Mouse (Mus musculus): ENCODE measurements around the gene Cxcr5. TPM values are rescaled to one million over a fixed set of nuclear protein-coding genes. Genes with fewer than 3 reads are reported as not detected.

Cxcr5 gene
- polyA plus RNA-seq, 1 experiment: not detected

DNA sequence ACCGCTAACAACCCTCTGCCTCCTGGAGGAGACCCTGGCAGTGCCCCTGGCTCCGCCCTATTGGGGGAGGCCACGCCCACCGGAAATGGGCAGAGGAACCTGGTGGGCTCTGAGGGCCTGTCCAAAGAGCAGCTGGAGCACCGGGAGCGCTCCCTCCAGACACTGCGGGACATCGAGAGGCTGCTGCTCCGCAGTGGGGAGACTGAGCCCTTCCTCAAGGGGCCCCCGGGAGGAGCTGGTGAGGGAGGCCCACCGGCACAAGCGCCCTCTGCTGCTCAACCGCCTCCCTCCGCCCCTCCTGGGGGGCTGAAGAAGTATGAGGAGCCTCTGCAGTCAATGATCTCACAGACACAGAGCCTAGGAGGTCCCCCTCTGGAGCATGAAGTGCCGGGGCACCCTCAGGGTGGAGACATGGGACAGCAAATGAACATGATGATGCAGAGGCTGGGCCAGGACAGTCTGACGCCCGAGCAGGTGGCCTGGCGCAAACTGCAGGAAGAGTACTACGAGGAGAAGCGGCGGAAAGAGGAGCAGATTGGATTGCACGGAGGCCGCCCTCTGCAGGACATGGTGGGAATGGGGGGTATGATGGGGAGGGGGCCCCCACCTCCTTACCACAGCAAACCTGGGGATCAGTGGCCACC is 55.7 kb downstream of the Cxcr5 start:
- Histone ChIP-seq H3K27me3 (ENCODE audit: control insufficient read depth, insufficient read depth, low read length, poor library complexity, severe bottlenecking) (no peaks in the 10 kb centered on the region), H3K27ac (ENCODE audit: insufficient read depth, low read length) (no peak overlapping the region), H3K9me3 (replicated peaks; ENCODE audit: control insufficient read depth, insufficient read depth, low read length, poor library complexity, severe bottlenecking) (no peaks in the 10 kb centered on the region), H3K9ac (ENCODE audit: low read depth, poor library complexity, severe bottlenecking) (peak overlapping the region; percentile 20; the same call in 1 of the 2 replicates), H3K4me1 (ENCODE audit: control insufficient read depth, insufficient read depth, low read length) (peaks cover 5% of the 10 kb centered on the region), H3K4me3 (ENCODE audit: low read depth, low read length) (peak overlapping the region; percentile 31; the same call in 1 of the 2 replicates), H3K36me3 (ENCODE audit: control insufficient read depth, insufficient read depth, low read length, poor library complexity, severe bottlenecking) (no peaks in the 10 kb centered on the region)
- TF ChIP-seq CTCF (IDR thresholded peaks at IDR 0.05; ENCODE audit: low read depth, low read length): peak; percentile 9
- TF ChIP-seq POLR2A (IDR thresholded peaks at IDR 0.05; ENCODE audit: insufficient read depth, low read length): no peak

- Histone ChIP-seq H3K9ac (ENCODE audit: low read depth, poor library complexity, severe bottlenecking) (no peak overlapping the region), H3K36me3 (ENCODE audit: control insufficient read depth, insufficient read depth, low read length, poor library complexity, severe bottlenecking) (no peaks in the 10 kb centered on the region)
Measured at GRCm38 (mm10) chr9:44504893-44505823, 56.5 kb downstream of the Cxcr5 start.

DNA sequence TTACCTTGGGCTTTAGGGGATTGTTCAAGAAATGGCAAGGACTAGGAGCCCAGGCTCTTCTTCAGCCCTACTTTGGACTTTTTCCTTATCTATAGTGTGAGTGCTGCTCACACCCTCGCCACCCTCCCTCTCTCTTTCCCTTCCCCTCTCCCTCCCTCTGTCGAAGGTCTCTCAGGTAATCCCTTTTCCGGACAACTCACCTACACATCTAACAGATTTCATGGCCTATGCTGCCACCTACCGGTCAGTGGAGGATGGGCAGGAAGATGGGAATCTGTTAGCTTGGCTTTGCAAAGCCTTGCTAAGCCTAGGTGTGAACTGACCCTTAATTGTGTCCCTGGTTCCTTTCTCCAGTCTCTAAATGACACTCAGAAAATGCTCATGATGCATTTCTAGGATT is 59.7 kb downstream of the Cxcr5 start:
- Histone ChIP-seq H3K9me3 (replicated peaks; ENCODE audit: control insufficient read depth, insufficient read depth, low read length, poor library complexity, severe bottlenecking) (no peaks in the 10 kb centered on the region), H3K9ac (ENCODE audit: low read depth, poor library complexity, severe bottlenecking) (no peak overlapping the region), H3K27me3 (ENCODE audit: control insufficient read depth, insufficient read depth, low read length, poor library complexity, severe bottlenecking) (no peaks in the 10 kb centered on the region), H3K27ac (ENCODE audit: insufficient read depth, low read length) (no peak overlapping the region), H3K4me3 (ENCODE audit: low read depth, low read length) (peak overlapping the region; percentile 28), H3K36me3 (ENCODE audit: control insufficient read depth, insufficient read depth, low read length, poor library complexity, severe bottlenecking) (no peaks in the 10 kb centered on the region), H3K4me1 (ENCODE audit: control insufficient read depth, insufficient read depth, low read length) (peaks cover 8% of the 10 kb centered on the region)
- 0 out of 2 replicates have a peak, but pooled peaks have one; percentile 3 for TF ChIP-seq EP300 (IDR thresholded peaks at IDR 0.05; ENCODE audit: insufficient read depth, low read depth, low read length)
- no peak for TF ChIP-seq POLR2A (IDR thresholded peaks at IDR 0.05; ENCODE audit: insufficient read depth, low read length)
- peak; percentile 88 for TF ChIP-seq CTCF (IDR thresholded peaks at IDR 0.05; ENCODE audit: low read depth, low read length)

More at GRCm38 (mm10) chr9:44504893-44505823, 56.5 kb downstream of the Cxcr5 start:
- H3K4me3 ChIP-seq (ENCODE audit: low read depth, low read length): no peak overlapping the region
- no peak overlapping the region for H3K27ac ChIP-seq (ENCODE audit: insufficient read depth, low read length)
- TF ChIP-seq CTCF (IDR thresholded peaks at IDR 0.05; ENCODE audit: low read depth, low read length): no peak
- no peak for TF ChIP-seq POLR2A (IDR thresholded peaks at IDR 0.05; ENCODE audit: insufficient read depth, low read length)
- TF ChIP-seq EP300 (IDR thresholded peaks at IDR 0.05; ENCODE audit: insufficient read depth, low read depth, low read length): no peak
- no peaks in the 10 kb centered on the region for H3K9me3 ChIP-seq (replicated peaks; ENCODE audit: control insufficient read depth, insufficient read depth, low read length, poor library complexity, severe bottlenecking)
- peaks cover 7% of the 10 kb centered on the region for H3K4me1 ChIP-seq (ENCODE audit: control insufficient read depth, insufficient read depth, low read length)
- H3K27me3 ChIP-seq (ENCODE audit: control insufficient read depth, insufficient read depth, low read length, poor library complexity, severe bottlenecking): no peaks in the 10 kb centered on the region

- H3K9ac ChIP-seq (ENCODE audit: low read depth, poor library complexity, severe bottlenecking): no peak overlapping the region
- TF ChIP-seq POLR2A (IDR thresholded peaks at IDR 0.05; ENCODE audit: insufficient read depth, low read length): no peak
- no peak for TF ChIP-seq CTCF (IDR thresholded peaks at IDR 0.05; ENCODE audit: low read depth, low read length)
- no peak for TF ChIP-seq EP300 (IDR thresholded peaks at IDR 0.05; ENCODE audit: insufficient read depth, low read depth, low read length)
- H3K4me3 ChIP-seq (ENCODE audit: low read depth, low read length): peak overlapping the region; percentile 28
- H3K27me3 ChIP-seq (ENCODE audit: control insufficient read depth, insufficient read depth, low read length, poor library complexity, severe bottlenecking): no peaks in the 10 kb centered on the region
- no peaks in the 10 kb centered on the region for H3K36me3 ChIP-seq (ENCODE audit: control insufficient read depth, insufficient read depth, low read length, poor library complexity, severe bottlenecking)
- no peaks in the 10 kb centered on the region for H3K9me3 ChIP-seq (replicated peaks; ENCODE audit: control insufficient read depth, insufficient read depth, low read length, poor library complexity, severe bottlenecking)
- H3K4me1 ChIP-seq (ENCODE audit: control insufficient read depth, insufficient read depth, low read length): peaks cover 8% of the 10 kb centered on the region
- H3K27ac ChIP-seq (ENCODE audit: insufficient read depth, low read length): peak overlapping the region; percentile 7; the same call in 1 of the 2 replicates
Measured at GRCm38 (mm10) chr9:44501206-44501879, 60.3 kb downstream of the Cxcr5 start.

DNA sequence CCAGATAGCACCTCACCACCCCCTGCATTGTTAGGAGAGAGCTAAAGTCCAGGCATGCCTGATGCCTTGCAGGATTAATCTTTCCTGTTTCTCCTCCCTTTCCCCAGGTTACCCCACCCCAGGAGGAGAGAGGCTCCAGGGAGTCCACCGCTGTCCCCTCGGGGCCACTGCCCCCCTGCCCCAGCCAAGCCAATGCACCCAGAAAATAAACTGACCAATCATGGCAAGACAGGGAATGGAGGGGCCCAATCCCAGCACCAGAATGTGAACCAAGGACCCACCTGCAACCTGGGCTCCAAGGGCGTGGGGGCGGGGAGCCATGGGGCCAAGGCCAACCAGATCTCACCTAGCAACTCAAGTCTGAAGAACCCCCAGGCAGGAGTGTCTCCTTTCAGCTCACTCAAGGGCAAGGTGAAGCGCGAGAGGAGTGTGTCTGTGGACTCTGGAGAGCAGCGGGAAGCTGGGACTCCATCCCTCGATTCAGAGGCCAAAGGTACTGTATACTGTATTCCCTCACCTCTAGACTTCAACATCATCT is 61.0 kb downstream of the Cxcr5 start:
- Histone ChIP-seq H3K4me1 (ENCODE audit: control insufficient read depth, insufficient read depth, low read length) (peaks cover 8% of the 10 kb centered on the region), H3K9ac (ENCODE audit: low read depth, poor library complexity, severe bottlenecking) (no peak overlapping the region), H3K36me3 (ENCODE audit: control insufficient read depth, insufficient read depth, low read length, poor library complexity, severe bottlenecking) (no peaks in the 10 kb centered on the region), H3K27me3 (ENCODE audit: control insufficient read depth, insufficient read depth, low read length, poor library complexity, severe bottlenecking) (no peaks in the 10 kb centered on the region), H3K27ac (ENCODE audit: insufficient read depth, low read length) (no peak overlapping the region; the same call in 1 of the 2 replicates), H3K4me3 (ENCODE audit: low read depth, low read length) (no peak overlapping the region), H3K9me3 (replicated peaks; ENCODE audit: control insufficient read depth, insufficient read depth, low read length, poor library complexity, severe bottlenecking) (no peaks in the 10 kb centered on the region)
- TF ChIP-seq CTCF (IDR thresholded peaks at IDR 0.05; ENCODE audit: low read depth, low read length) (no peak), EP300 (IDR thresholded peaks at IDR 0.05; ENCODE audit: insufficient read depth, low read depth, low read length) (0 out of 2 replicates have a peak, but pooled peaks have one; percentile 30)
